8 mouse cellular contexts compared by ENCODE assay signal in genomic region chr2:101679164-101679784, GRCm38 (mm10). TPM values are rescaled to one million over a fixed set of nuclear protein-coding genes. Genes with fewer than 3 reads are reported as not detected.
A peak's percentile ranks its signal among the peaks of the same experiment; 100 is the strongest.
DNase-seq lines count a peak whose midpoint lies in the region; ATAC-seq and TF ChIP-seq lines count a peak whose summit lies in the region.

No protein-coding gene starts in this region.

- no peaks in the 10 kb centered on the region for H3K9me3 ChIP-seq in kidney, postnatal 0 days (replicated peaks; ENCODE audit: low read length)
- no peaks in the 10 kb centered on the region for H3K9me3 ChIP-seq in midbrain, embryonic 13.5 days

- no peak for DNase-seq in gastrocnemius, adult 2 months
- DNase-seq in gastrocnemius, postnatal 10 days, result no peak
- DNase-seq in MEL-GATA-1-ER (ENCODE audit: extremely low read depth, low read depth), result peak; percentile 23
- DNase-seq in fat pad, adult 2 months (ENCODE audit: extremely low read depth, low read depth, low spot score), result peak; percentile 16
- DNase-seq in kidney, postnatal 0 days (ENCODE audit: low spot score), result peak; percentile 28
- DNase-seq in urinary bladder, postnatal 14 days (ENCODE audit: low spot score), result no peak
- DNase-seq in right cerebral cortex, postnatal 4 days, result no peak

- H3K4me2 ChIP-seq in kidney, postnatal 0 days (ENCODE audit: low read length), result peak overlapping the region; percentile 71
- peak overlapping the region; percentile 80 for H3K4me2 ChIP-seq in midbrain, embryonic 13.5 days (replicated peaks)

- peak overlapping the region; percentile 95; the same call in 1 of the 2 replicates for H3K9ac ChIP-seq in kidney, postnatal 0 days (ENCODE audit: low read depth, low read length)
- H3K9ac ChIP-seq in midbrain, embryonic 13.5 days (replicated peaks), result peak overlapping the region; percentile 92

- H3K27ac ChIP-seq in gastrocnemius, adult 2 months, result peak overlapping the region; percentile 82; the same call in 1 of the 2 replicates
- H3K27ac ChIP-seq in kidney, postnatal 0 days, result no peak overlapping the region
- H3K27ac ChIP-seq in midbrain, embryonic 13.5 days, result no peak overlapping the region

- H3K4me3 ChIP-seq in gastrocnemius, adult 2 months, result peak overlapping the region; percentile 99
- H3K4me3 ChIP-seq in kidney, postnatal 0 days (replicated peaks; ENCODE audit: low read depth, low read length), result peak overlapping the region; percentile 96
- H3K4me3 ChIP-seq in midbrain, embryonic 13.5 days (replicated peaks), result peak overlapping the region; percentile 98

- ATAC-seq in kidney, postnatal 0 days (replicated peaks; ENCODE audit: low FRiP score, low read depth), result no peak
- ATAC-seq in midbrain, embryonic 13.5 days, result 0 out of 2 replicates have a peak, but pooled peaks have one; percentile 12

- 3% methylated on average over 15 of the region's 15 CpGs for WGBS in kidney, postnatal 0 days
- under 1% methylated on average over 15 of the region's 15 CpGs for WGBS in midbrain, embryonic 13.5 days

- H3K27me3 ChIP-seq in kidney, postnatal 0 days (ENCODE audit: insufficient read depth, low read length), result no peaks in the 10 kb centered on the region
- no peaks in the 10 kb centered on the region for H3K27me3 ChIP-seq in midbrain, embryonic 13.5 days

- intact Hi-C loops in gastrocnemius, adult 2 months (cut with DNase I), result no loop called here

- no peak for TF ChIP-seq CTCF in gastrocnemius, adult 2 months (IDR thresholded peaks at IDR 0.05)
- no peak for TF ChIP-seq CTCF in kidney, postnatal 0 days (IDR thresholded peaks at IDR 0.05; ENCODE audit: low read depth)

- peaks cover 4% of the 10 kb centered on the region; the same call in 1 of the 2 replicates for H3K4me1 ChIP-seq in kidney, postnatal 0 days (replicated peaks; ENCODE audit: insufficient read depth, low read length)
- peaks cover 20% of the 10 kb centered on the region for H3K4me1 ChIP-seq in midbrain, embryonic 13.5 days (replicated peaks)

- H3K36me3 ChIP-seq in kidney, postnatal 0 days (ENCODE audit: insufficient read depth, low read length), result no peaks in the 10 kb centered on the region
- H3K36me3 ChIP-seq in midbrain, embryonic 13.5 days, result peaks cover 11% of the 10 kb centered on the region

RNA-seq across cellular contexts. Expression of gene Traf6, which starts 1.0 kb away (rescaled TPM):
- 10 to 100 TPM in 1 of 2 experiments, 1 to 10 TPM in 1; 9.1 to 11.0 TPM for total RNA-seq in gastrocnemius, adult 2 months (2021)
- total RNA-seq in gastrocnemius, postnatal 10 days (2021), result 10 to 100 TPM; 11.5 to 12.1 TPM
- polyA plus RNA-seq in kidney, postnatal 0 days (2015; fragmentation: Nextera tagmentation; extraction: Ambion mirVana), result 7.4 and 8.6 TPM in 2 replicates
- 10.2 and 10.3 TPM in 2 replicates for polyA plus RNA-seq in midbrain, embryonic 13.5 days (2015; fragmentation: Nextera tagmentation; extraction: Ambion mirVana)

RNA-seq across cellular contexts. Expression of gene B230118H07Rik, which starts 29.9 kb away (rescaled TPM):
- total RNA-seq in gastrocnemius, adult 2 months (2021), result 10 to 100 TPM; 79.3 to 89.4 TPM
- total RNA-seq in gastrocnemius, postnatal 10 days (2021), result 10 to 100 TPM; 50.4 to 50.8 TPM
- polyA plus RNA-seq in kidney, postnatal 0 days (2015; fragmentation: Nextera tagmentation; extraction: Ambion mirVana), result 65.8 and 75.1 TPM in 2 replicates
- polyA plus RNA-seq in midbrain, embryonic 13.5 days (2015; fragmentation: Nextera tagmentation; extraction: Ambion mirVana), result 51.5 and 52.4 TPM in 2 replicates

RNA-seq across cellular contexts. Expression of gene Rag1, which starts 30.0 kb away (rescaled TPM):
- total RNA-seq in gastrocnemius, adult 2 months (2021), result not detected
- total RNA-seq in gastrocnemius, postnatal 10 days (2021), result under 1 TPM; 0.16 to 0.61 TPM
- polyA plus RNA-seq in kidney, postnatal 0 days (2015; fragmentation: Nextera tagmentation; extraction: Ambion mirVana), result 0.01 and 0.05 TPM in 2 replicates
- polyA plus RNA-seq in midbrain, embryonic 13.5 days (2015; fragmentation: Nextera tagmentation; extraction: Ambion mirVana), result 0.05 and 0.14 TPM in 2 replicates

RNA-seq across cellular contexts. Expression of gene Rag2, which starts 54.8 kb away (rescaled TPM):
- total RNA-seq in gastrocnemius, adult 2 months (2021), result not detected
- under 1 TPM in 1 of 2 experiments, not detected in 1; 0.11 TPM for total RNA-seq in gastrocnemius, postnatal 10 days (2021)
- 0.06 TPM in 1 of 2 replicates, not detected in the other for polyA plus RNA-seq in kidney, postnatal 0 days (2015; fragmentation: Nextera tagmentation; extraction: Ambion mirVana)
- not detected in 2 replicates for polyA plus RNA-seq in midbrain, embryonic 13.5 days (2015; fragmentation: Nextera tagmentation; extraction: Ambion mirVana)

Comparison
In these comparisons a context has a peak if more than half of its experiments do, and no peak if none do; other contexts are left out.
1. DNase-seq: peak in MEL-GATA-1-ER (single experiment), fat pad, adult 2 months (single experiment) and kidney, postnatal 0 days (single experiment); none in gastrocnemius, adult 2 months (single experiment), gastrocnemius, postnatal 10 days (single experiment), urinary bladder, postnatal 14 days (single experiment) and right cerebral cortex, postnatal 4 days (single experiment).
2. Peak in every context shown above with its lines, with median percentiles within 50 percentile points of each other: H3K4me3 ChIP-seq.